Mouse (Mus musculus) neural tube, embryonic 11.5 days (tissue): ENCODE data around the gene Sac3d1. TPM values are rescaled to one million over a fixed set of nuclear protein-coding genes. Genes with fewer than 3 reads are reported as not detected.

Experiments
- ATAC-seq: fragments of 200-750 bp; cut with Nextera tagmentation; 2 replicates; pipeline ENCODE4 v1.8.0; 2017; ENCODE audit warnings: moderate number of reproducible peaks, mild to moderate bottlenecking, moderate TSS enrichment, moderate library complexity; ENCODE audit not compliant: insufficient read depth, low FRiP score, low TSS enrichment
- DNase-seq: peaks from one replicate; pipeline ENCODE4 v3.0.0-alpha.2; 2015; ENCODE audit warnings: low spot score
- H3K27ac ChIP-seq: fragments of 300-500 bp; sonication (generic); 2 replicates; pipeline ENCODE4 v1.5.1; 2014; ENCODE audit warnings: low read depth, mild to moderate bottlenecking, low read length
- H3K27me3 ChIP-seq: fragments of 300-500 bp; sonication (generic); 2 replicates; pipeline ENCODE4 v1.6.1; 2014; ENCODE audit warnings: mild to moderate bottlenecking, low read length, mixed read lengths; ENCODE audit not compliant: control insufficient read depth, insufficient read depth
- H3K36me3 ChIP-seq: fragments of 300-500 bp; sonication (generic); 2 replicates; pipeline ENCODE4 v1.6.1; 2014; ENCODE audit warnings: mild to moderate bottlenecking, low read length, moderate library complexity, mixed read lengths; ENCODE audit not compliant: control insufficient read depth, insufficient read depth
- H3K4me1 ChIP-seq: fragments of 300-500 bp; sonication (generic); 2 replicates; pipeline ENCODE4 v1.6.1; 2014; ENCODE audit warnings: low read length, mixed read lengths; ENCODE audit not compliant: control insufficient read depth, insufficient read depth
- H3K4me2 ChIP-seq: fragments of 300-500 bp; sonication (generic); 2 replicates; pipeline ENCODE4 v1.6.1; 2014; ENCODE audit warnings: low read depth, mild to moderate bottlenecking, moderate library complexity
- H3K4me3 ChIP-seq: fragments of 300-500 bp; sonication (generic); 2 replicates; pipeline ENCODE4 v1.5.1; 2014; ENCODE audit warnings: low read depth, low read length
- H3K9ac ChIP-seq: fragments of 300-500 bp; sonication (generic); 2 replicates; pipeline ENCODE4 v1.6.1; 2014; ENCODE audit warnings: mild to moderate bottlenecking, low read length
- H3K9me3 ChIP-seq: fragments of 300-500 bp; sonication (generic); 2 replicates; pipeline ENCODE4 v1.6.1; 2016; ENCODE audit warnings: low read length; ENCODE audit not compliant: control insufficient read depth
- WGBS: fragments of 180-500 bp; shearing (Covaris S2); extraction: QIAGEN DNeasy Blood & Tissue Kit; methylation state at CpG from one replicate; pipeline ENCODE4 v1.1.7; 2014; 5-methylcytosine and 5-hydroxymethylcytosine counted together
- polyA plus RNA-seq: library from polyadenylated mRNA; unstranded; fragments of >200 nt; fragmentation: Nextera tagmentation; extraction: Ambion mirVana; gene quantifications from 2 replicates; pipeline ENCODE4 v1.2.1, GENCODE M21; 2014

Gene Sac3d1
- polyA plus RNA-seq, 1 experiment from 2014 or later = 66.1 TPM

GRCm38 (mm10) chr19:6113116-6113515, 5.3 kb downstream of the Sac3d1 start:
- Histone ChIP-seq H3K27ac (no peak overlapping the region), H3K27me3 (no peaks in the 10 kb centered on the region), H3K4me1 (peaks cover 7% of the 10 kb centered on the region; the same call in 1 of the 2 replicates), H3K9me3 (no peaks in the 10 kb centered on the region), H3K36me3 (peaks cover 11% of the 10 kb centered on the region), H3K9ac (no peak overlapping the region), H3K4me3 (no peak overlapping the region), H3K4me2 (no peak overlapping the region)
- no peak for DNase-seq
- ATAC-seq = no peak
- 68% methylated on average over 6 of the region's 6 CpGs for WGBS

GRCm38 (mm10) chr19:6105586-6105985, 12.9 kb downstream of the Sac3d1 start, which contains the start of gene Naaladl1:
TSS of gene Naaladl1 (plus strand) at chr19:6105782.
- ATAC-seq = no peak
- WGBS = 85% methylated on average over 7 of the region's 7 CpGs

GRCm38 (mm10) chr19:6104476-6104875, 14.0 kb downstream of the Sac3d1 start:
- Histone ChIP-seq H3K9ac (no peak overlapping the region), H3K36me3 (no peaks in the 10 kb centered on the region), H3K9me3 (no peaks in the 10 kb centered on the region), H3K27me3 (no peaks in the 10 kb centered on the region), H3K27ac (no peak overlapping the region), H3K4me2 (no peak overlapping the region), H3K4me3 (no peak overlapping the region), H3K4me1 (no peaks in the 10 kb centered on the region)
- WGBS = 96% methylated on average over 4 of the region's 4 CpGs
- DNase-seq (no peak), ATAC-seq (no peak)

More at GRCm38 (mm10) chr19:6105586-6105985, 12.9 kb downstream of the Sac3d1 start, which contains the start of gene Naaladl1:
- Histone ChIP-seq H3K27me3 (no peaks in the 10 kb centered on the region), H3K4me1 (no peaks in the 10 kb centered on the region), H3K9ac (peak within 1 kb of the TSS; percentile 22; the same call in 1 of the 2 replicates), H3K27ac (no peak within 1 kb of the TSS), H3K36me3 (no peaks in the 10 kb centered on the region), H3K4me2 (no peak within 1 kb of the TSS), H3K4me3 (no peak within 1 kb of the TSS), H3K9me3 (no peaks in the 10 kb centered on the region)
- no peak for DNase-seq

GRCm38 (mm10) chr19:6102169-6102853, 16.1 kb downstream of the Sac3d1 start:
- Histone ChIP-seq H3K27me3 (no peaks in the 10 kb centered on the region), H3K9ac (no peak overlapping the region), H3K4me2 (no peak overlapping the region), H3K9me3 (no peaks in the 10 kb centered on the region), H3K4me3 (no peak overlapping the region), H3K36me3 (no peaks in the 10 kb centered on the region), H3K4me1 (no peaks in the 10 kb centered on the region), H3K27ac (no peak overlapping the region)
- DNase-seq (no peak), ATAC-seq (no peak)
- WGBS = 76% methylated on average over 6 of the region's 6 CpGs

- no peaks in the 10 kb centered on the region for H3K9me3 ChIP-seq
- no peak overlapping the region for H3K9ac ChIP-seq
- H3K27ac ChIP-seq = no peak overlapping the region
- no peak overlapping the region for H3K4me2 ChIP-seq
- H3K4me3 ChIP-seq = no peak overlapping the region
- ATAC-seq = no peak
- no peak for DNase-seq
- no peaks in the 10 kb centered on the region for H3K27me3 ChIP-seq
- H3K36me3 ChIP-seq = no peaks in the 10 kb centered on the region
- H3K4me1 ChIP-seq = no peaks in the 10 kb centered on the region
- WGBS = 62% methylated on average over 6 of the region's 6 CpGs
Measured at GRCm38 (mm10) chr19:6101186-6101585, 17.3 kb downstream of the Sac3d1 start.

- WGBS = 90% methylated on average over 3 of the region's 3 CpGs
- Histone ChIP-seq H3K27ac (no peak overlapping the region), H3K4me2 (no peak overlapping the region), H3K4me1 (no peaks in the 10 kb centered on the region), H3K27me3 (no peaks in the 10 kb centered on the region), H3K4me3 (no peak overlapping the region), H3K9me3 (no peaks in the 10 kb centered on the region), H3K9ac (no peak overlapping the region), H3K36me3 (peaks cover 4% of the 10 kb centered on the region)
- DNase-seq (no peak), ATAC-seq (no peak)
Measured at GRCm38 (mm10) chr19:6097847-6098246, 20.6 kb downstream of the Sac3d1 start.

GRCm38 (mm10) chr19:6094119-6094518, 24.3 kb downstream of the Sac3d1 start, which contains the start of gene AC131692.1:
TSS of gene AC131692.1 (plus strand) at chr19:6094419.
- no peak within 1 kb of the TSS for H3K4me3 ChIP-seq
- peaks cover 12% of the 10 kb centered on the region for H3K36me3 ChIP-seq
- no peaks in the 10 kb centered on the region for H3K27me3 ChIP-seq
- no peaks in the 10 kb centered on the region for H3K9me3 ChIP-seq
- no peak within 1 kb of the TSS for H3K27ac ChIP-seq
- 95% methylated on average over 7 of the region's 7 CpGs for WGBS
- no peak for DNase-seq
- no peaks in the 10 kb centered on the region for H3K4me1 ChIP-seq
- no peak for ATAC-seq
- H3K4me2 ChIP-seq = no peak within 1 kb of the TSS
- no peak within 1 kb of the TSS for H3K9ac ChIP-seq

- 97% methylated on average over 13 of the region's 13 CpGs for WGBS
- no peaks in the 10 kb centered on the region for H3K27me3 ChIP-seq
- ATAC-seq = no peak
- no peaks in the 10 kb centered on the region for H3K9me3 ChIP-seq
- no peak overlapping the region for H3K27ac ChIP-seq
- DNase-seq = no peak
- H3K4me1 ChIP-seq = peaks cover 5% of the 10 kb centered on the region
- H3K4me3 ChIP-seq = no peak overlapping the region
- H3K36me3 ChIP-seq = peaks cover 10% of the 10 kb centered on the region
- H3K4me2 ChIP-seq = no peak overlapping the region
- no peak overlapping the region for H3K9ac ChIP-seq
Measured at GRCm38 (mm10) chr19:6088841-6089240, 29.6 kb downstream of the Sac3d1 start.

- Histone ChIP-seq H3K9ac (peak overlapping the region; percentile 53), H3K27me3 (no peaks in the 10 kb centered on the region), H3K36me3 (peaks cover 9% of the 10 kb centered on the region), H3K9me3 (no peaks in the 10 kb centered on the region), H3K4me1 (peaks cover 6% of the 10 kb centered on the region), H3K4me2 (peak overlapping the region; percentile 90), H3K27ac (no peak overlapping the region), H3K4me3 (peak overlapping the region; percentile 84)
- WGBS = under 1% methylated on average over 17 of the region's 17 CpGs
- DNase-seq (peak; percentile 78), ATAC-seq (peak; percentile 78)
Measured at GRCm38 (mm10) chr19:6085417-6085879, 33.0 kb downstream of the Sac3d1 start.
